Mouse (Mus musculus) small intestine, adult 2 months (tissue): ENCODE results near the gene Btnl6.

Experiments used
- CTCF ChIP-seq: fragments of 200-500 bp; IDR thresholded peaks from 2 replicates; pipeline ENCODE4 v1.5.1; 2012; ENCODE audit warnings: low read depth, mild to moderate bottlenecking, control low read depth, inconsistent platforms, low read length, moderate library complexity, mixed read lengths; ENCODE audit not compliant: insufficient replicate concordance, insufficient read length; ENCODE audit errors: extremely low read depth
- POLR2A ChIP-seq: fragments of 200-500 bp; IDR thresholded peaks from 2 replicates; pipeline ENCODE4 v1.6.1; 2012; ENCODE audit warnings: low read depth, mild to moderate bottlenecking, control low read depth, inconsistent platforms, low read length, moderate library complexity

GRCm38 (mm10) chr17:34516514-34516913, 638 bp downstream of the Btnl6 start:
- TF ChIP-seq CTCF (no peak), POLR2A (no peak; the same call in 1 of the 2 replicates)
